ENCODE assay signal across 8 mouse cellular contexts in the genomic region with DNA sequence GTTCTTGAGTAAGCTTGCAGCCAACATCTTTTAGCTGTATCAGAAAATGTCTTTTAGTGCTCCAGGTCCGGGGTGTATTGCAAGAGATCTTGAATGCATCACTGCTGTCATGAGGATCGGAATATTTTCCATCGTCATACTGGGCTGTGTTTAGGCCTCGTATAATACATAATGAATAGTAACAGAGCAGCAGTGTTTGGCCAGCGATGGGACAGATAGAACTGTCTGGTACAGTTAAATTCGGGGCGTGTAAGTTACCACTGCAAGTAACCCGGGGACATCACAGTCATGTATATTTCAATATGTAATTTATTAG. TPM values are rescaled to one million over a fixed set of nuclear protein-coding genes. Genes with fewer than 3 reads are reported as not detected.
DNase-seq lines count a peak whose midpoint lies in the region; ATAC-seq and TF ChIP-seq lines count a peak whose summit lies in the region.

No protein-coding gene starts in this region.

- 29% methylated on average over 8 of the region's 8 CpGs for WGBS in heart, embryonic 12.5 days
- WGBS in hindbrain, embryonic 10.5 days: 47% methylated on average over 8 of the region's 8 CpGs
- 79% methylated on average over 8 of the region's 8 CpGs for WGBS in macrophage (ENCODE audit: missing documents)

- H3K79me2 ChIP-seq in macrophage (ENCODE audit: inconsistent target): peaks cover 55% of the 10 kb centered on the region

- H3K4me1 ChIP-seq in heart, embryonic 12.5 days (replicated peaks): peaks cover 16% of the 10 kb centered on the region
- H3K4me1 ChIP-seq in G1E (ENCODE audit: insufficient read depth, low read depth, low read length): peaks cover 46% of the 10 kb centered on the region
- H3K4me1 ChIP-seq in hindbrain, embryonic 10.5 days (replicated peaks): peaks cover 30% of the 10 kb centered on the region

- ATAC-seq in heart, embryonic 12.5 days (ENCODE audit: insufficient number of reproducible peaks, low FRiP score): no peak
- ATAC-seq in G1E (ENCODE audit: extremely low read depth, insufficient number of reproducible peaks, low FRiP score, poor library complexity, severe bottlenecking): no peak

- DNase-seq in heart, adult 11 months: no peak
- no peak for DNase-seq in G1E (ENCODE audit: low spot score)
- DNase-seq in hindbrain, embryonic 10.5 days (ENCODE audit: low spot score): no peak
- DNase-seq in spleen, postnatal 10 days (ENCODE audit: low spot score in 2 of 2): no peak
- DNase-seq in spleen, postnatal 36 days (ENCODE audit: low spot score in 2 of 2): no peak
- DNase-seq in frontal cortex, postnatal 10 days (ENCODE audit: low spot score in 2 of 2): no peak

- H3K4me3 ChIP-seq in heart, embryonic 12.5 days: peak overlapping the region; percentile 73
- H3K4me3 ChIP-seq in G1E (ENCODE audit: low read depth, low read length): peak overlapping the region; percentile 94
- H3K4me3 ChIP-seq in hindbrain, embryonic 10.5 days: peak overlapping the region; percentile 93
- peak overlapping the region; percentile 35 for H3K4me3 ChIP-seq in macrophage (ENCODE audit: inconsistent target)

- no peaks in the 10 kb centered on the region for H3K9me3 ChIP-seq in heart, embryonic 12.5 days (replicated peaks)
- H3K9me3 ChIP-seq in G1E (replicated peaks): no peaks in the 10 kb centered on the region
- H3K9me3 ChIP-seq in hindbrain, embryonic 10.5 days: no peaks in the 10 kb centered on the region

- H3K27me3 ChIP-seq in heart, embryonic 12.5 days (replicated peaks): no peaks in the 10 kb centered on the region
- no peaks in the 10 kb centered on the region; the same call in 1 of the 2 replicates for H3K27me3 ChIP-seq in G1E (ENCODE audit: insufficient read depth, low read length)
- no peaks in the 10 kb centered on the region for H3K27me3 ChIP-seq in hindbrain, embryonic 10.5 days (ENCODE audit: insufficient read depth, poor library complexity, severe bottlenecking)

- peak overlapping the region; percentile 66 for H3K4me2 ChIP-seq in heart, embryonic 12.5 days

- no peaks in the 10 kb centered on the region for H3K36me3 ChIP-seq in heart, embryonic 12.5 days
- H3K36me3 ChIP-seq in G1E (replicated peaks) (peaks cover 22% of the 10 kb centered on the region), macrophage (ENCODE audit: inconsistent target) (no peaks in the 10 kb centered on the region)
- no peaks in the 10 kb centered on the region for H3K36me3 ChIP-seq in hindbrain, embryonic 10.5 days

- no peak for TF ChIP-seq CTCF in G1E (IDR thresholded peaks at IDR 0.05; ENCODE audit: low read depth, low read length)

- peak overlapping the region; percentile 89 for H3K9ac ChIP-seq in heart, embryonic 12.5 days

- peak overlapping the region; percentile 93; the same call in 1 of the 2 replicates for H3K27ac ChIP-seq in heart, embryonic 12.5 days (ENCODE audit: poor library complexity, severe bottlenecking)
- H3K27ac ChIP-seq in hindbrain, embryonic 10.5 days: no peak overlapping the region
- H3K27ac ChIP-seq in macrophage: no peak overlapping the region

RNA-seq across cellular contexts. Expression of gene Pkp4, which starts 1.6 kb away (rescaled TPM):
- 30.6 and 34.5 TPM in 2 replicates for polyA plus RNA-seq in heart, embryonic 12.5 days (2016; fragmentation: Nextera tagmentation; extraction: Ambion mirVana)
- total RNA-seq in G1E (2014; fragmentation: Nextera tagmentation) (61.0 and 80.8 TPM in 2 replicates), G1E (2017) (28.2 and 29.1 TPM in 2 replicates)
- polyA plus RNA-seq in G1E (2012) (58.7 and 80.5 TPM in 2 replicates), macrophage (2018) (33.2 to 69.4 TPM (median 48.4 TPM) in 3 replicates)
- polyA plus RNA-seq in hindbrain, embryonic 10.5 days (2016; fragmentation: Nextera tagmentation; extraction: Ambion mirVana): 14.7 and 17.2 TPM in 2 replicates
- 100 to 1,000 TPM in 9 of 26 experiments, 10 to 100 TPM in 17; 48.9 to 172 (median 89.5) TPM for total RNA-seq in macrophage (2018; cell fraction: chromatin; rRNA removed)
- 10 to 100 TPM; 40.1 to 61.8 (median 51.8) TPM for total RNA-seq in macrophage (2018; cell fraction: cytosol; rRNA removed)
- 100 to 1,000 TPM in 5 of 26 experiments, 10 to 100 TPM in 21; 57.4 to 161 (median 83.1) TPM for total RNA-seq in macrophage (2018; cell fraction: nucleus; rRNA removed)

RNA-seq across cellular contexts. Expression of gene Ccdc148, which starts 1.8 kb away (rescaled TPM):
- 0.54 and 0.73 TPM in 2 replicates for polyA plus RNA-seq in heart, embryonic 12.5 days (2016; fragmentation: Nextera tagmentation; extraction: Ambion mirVana)
- not detected in 2 replicates for total RNA-seq in G1E (2014; fragmentation: Nextera tagmentation)
- total RNA-seq in G1E (2017): 0.12 and 0.22 TPM in 2 replicates
- not detected in 2 replicates for polyA plus RNA-seq in G1E (2012)
- polyA plus RNA-seq in hindbrain, embryonic 10.5 days (2016; fragmentation: Nextera tagmentation; extraction: Ambion mirVana): 1.2 TPM in 2 replicates
- 10 to 100 TPM in 7 of 26 experiments, 1 to 10 TPM in 18, under 1 TPM in 1; 0.96 to 15.3 (median 3.4) TPM for total RNA-seq in macrophage (2018; cell fraction: chromatin; rRNA removed)
- total RNA-seq in macrophage (2018; cell fraction: cytosol; rRNA removed): 10 to 100 TPM in 1 of 26 experiments, 1 to 10 TPM in 23, under 1 TPM in 2; 0.76 to 10.2 (median 3.2) TPM
- total RNA-seq in macrophage (2018; cell fraction: nucleus; rRNA removed): 10 to 100 TPM in 6 of 26 experiments, 1 to 10 TPM in 20; 1.0 to 15.7 (median 3.9) TPM
- polyA plus RNA-seq in macrophage (2018): 1.8 to 14.4 TPM (median 8.7 TPM) in 3 replicates

Comparison
In these comparisons a context has a peak if more than half of its experiments do, and no peak if none do; other contexts are left out.
1. H3K4me3 ChIP-seq: peak in every context shown above with its lines; median percentile 94 in G1E; 93 in hindbrain, embryonic 10.5 days; 73 in heart, embryonic 12.5 days; 35 in macrophage.